In genomic region chr8:106231536-106231935, GRCm38 (mm10) we compare ENCODE assay signal across 25 mouse cellular contexts.
"Had no signal": no experiment of that assay in that cellular context is flagged by ENCODE, and none has a peak within 500 bp of the region (broad histone marks: within the 10 kb centered on the region; RNA-seq: fewer than 3 reads in every experiment).

No protein-coding gene starts in this region.

- H3K4me3 ChIP-seq: left cerebral cortex, adult 2 months; liver, embryonic 12.5 days; liver, embryonic 15.5 days; lung, embryonic 15.5 days; megakaryocyte, embryonic 14.5 days; neural tube, embryonic 12.5 days; neural tube, embryonic 15.5 days had no signal

- DNase-seq: kidney, adult 18-20 months; kidney, postnatal 10 days; kidney, postnatal 36 days; layer of hippocampus, postnatal 36 days; liver; lung, adult 18-20 months; lung, postnatal 10 days; lung, postnatal 36 days; midbrain, embryonic 14.5 days; right cerebral cortex, adult 18-20 months; right cerebral cortex, postnatal 14 days; right cerebral cortex, postnatal 4 days; thymus, adult 2 months; thymus, postnatal 14 days; thymus, postnatal 4 days had no signal

- H3K27ac ChIP-seq: left cerebral cortex, adult 2 months; liver, embryonic 12.5 days; liver, embryonic 15.5 days; lung, embryonic 15.5 days; neural tube, embryonic 12.5 days; neural tube, embryonic 15.5 days; stomach, postnatal 0 days had no signal

- H3K9ac ChIP-seq: liver, embryonic 12.5 days; liver, embryonic 15.5 days; lung, embryonic 15.5 days; neural tube, embryonic 12.5 days; neural tube, embryonic 15.5 days had no signal

- H3K9me3 ChIP-seq: liver, embryonic 12.5 days; liver, embryonic 15.5 days; lung, embryonic 15.5 days; megakaryocyte, embryonic 14.5 days; neural tube, embryonic 12.5 days; neural tube, embryonic 15.5 days had no signal

- H3K27me3 ChIP-seq: liver, embryonic 12.5 days; liver, embryonic 15.5 days; lung, embryonic 15.5 days; megakaryocyte, embryonic 14.5 days; neural tube, embryonic 12.5 days; neural tube, embryonic 15.5 days had no signal

- H3K4me1 ChIP-seq: liver, embryonic 12.5 days; liver, embryonic 15.5 days; lung, embryonic 15.5 days; neural tube, embryonic 12.5 days; neural tube, embryonic 15.5 days had no signal

- H3K4me2 ChIP-seq: liver, embryonic 12.5 days; liver, embryonic 15.5 days; lung, embryonic 15.5 days; midbrain, embryonic 11.5 days; neural tube, embryonic 12.5 days; neural tube, embryonic 15.5 days had no signal

- ATAC-seq: intestine, embryonic 16.5 days; liver, embryonic 12.5 days had no signal
